Mouse (Mus musculus) stomach, embryonic 16.5 days (tissue): ENCODE measurements around the gene Cfi. TPM values are rescaled to one million over a fixed set of nuclear protein-coding genes. Genes with fewer than 3 reads are reported as not detected.

ENCODE experiments used
- ATAC-seq: fragments of 200-750 bp; cut with Nextera tagmentation; 2 replicates; pipeline ENCODE4 v1.8.0; 2017; ENCODE audit warnings: moderate number of reproducible peaks, moderate TSS enrichment; ENCODE audit not compliant: insufficient read depth, low FRiP score
- H3K27ac ChIP-seq: fragments of 300-500 bp; sonication (generic); 2 replicates; pipeline ENCODE4 v1.5.1; 2014; ENCODE audit warnings: low read length
- H3K27me3 ChIP-seq: fragments of 300-500 bp; sonication (generic); 2 replicates; pipeline ENCODE4 v1.6.1; 2014; ENCODE audit warnings: low read length, control low read depth, mixed read lengths; ENCODE audit not compliant: control insufficient read depth, insufficient read depth
- H3K36me3 ChIP-seq: fragments of 300-500 bp; sonication (generic); 2 replicates; pipeline ENCODE4 v1.6.1; 2014; ENCODE audit warnings: low read length; ENCODE audit not compliant: control insufficient read depth, insufficient read depth
- H3K4me1 ChIP-seq: fragments of 300-500 bp; sonication (generic); 2 replicates; pipeline ENCODE4 v1.6.1; 2014; ENCODE audit warnings: low read length, control low read depth, mixed read lengths; ENCODE audit not compliant: control insufficient read depth, insufficient read depth
- H3K4me2 ChIP-seq: fragments of 300-500 bp; sonication (generic); 2 replicates; pipeline ENCODE4 v1.6.1; 2014; ENCODE audit warnings: low read depth, low read length, mixed read lengths
- H3K4me3 ChIP-seq: fragments of 300-500 bp; sonication (generic); replicated peaks from 2 replicates; pipeline ENCODE4 v1.5.1; 2014; ENCODE audit warnings: mild to moderate bottlenecking, low read length
- H3K9ac ChIP-seq: fragments of 300-500 bp; sonication (generic); 2 replicates; pipeline ENCODE4 v1.6.1; 2014; ENCODE audit warnings: low read length
- H3K9me3 ChIP-seq: fragments of 300-500 bp; sonication (generic); replicated peaks from 2 replicates; pipeline ENCODE4 v1.6.1; 2016; ENCODE audit warnings: low read length, control low read depth; ENCODE audit not compliant: control insufficient read depth
- WGBS: fragments of 180-500 bp; shearing (Covaris S2); extraction: QIAGEN DNeasy Blood & Tissue Kit; methylation state at CpG from one replicate; pipeline ENCODE4 v1.1.7; 2014; 5-methylcytosine and 5-hydroxymethylcytosine counted together
- polyA plus RNA-seq: library from polyadenylated mRNA; unstranded; fragments of >200 nt; fragmentation: Nextera tagmentation; extraction: Ambion mirVana; gene quantifications from 2 replicates; pipeline ENCODE4 v1.2.1, GENCODE M21; 2015

The Cfi gene
- polyA plus RNA-seq, 1 experiment from 2014 or later: 103 TPM

GRCm38 (mm10) chr3:129823293-129823692 lies 12.4 kb upstream of the Cfi start:
- Histone ChIP-seq H3K27ac (no peak overlapping the region), H3K4me1 (0 out of 2 replicates have a peak, but pooled peaks cover under 1% of the 10 kb centered on the region), H3K27me3 (no peaks in the 10 kb centered on the region), H3K4me2 (no peak overlapping the region), H3K9me3 (no peaks in the 10 kb centered on the region), H3K36me3 (peaks cover 5% of the 10 kb centered on the region; the same call in 1 of the 2 replicates), H3K9ac (no peak overlapping the region), H3K4me3 (no peak overlapping the region)
- no peak for ATAC-seq
- 54% methylated on average over 5 of the region's 5 CpGs for WGBS

- 93% methylated on average over 4 of the region's 4 CpGs for WGBS
- H3K4me2 ChIP-seq: no peak overlapping the region
Measured at GRCm38 (mm10) chr3:129824146-129824545, 11.5 kb upstream of the Cfi start.

GRCm38 (mm10) chr3:129824891-129825290 lies 10.8 kb upstream of the Cfi start:
- Histone ChIP-seq H3K9ac (no peak overlapping the region), H3K4me3 (no peak overlapping the region), H3K4me2 (no peak overlapping the region), H3K4me1 (peaks cover 14% of the 10 kb centered on the region), H3K36me3 (peaks cover 5% of the 10 kb centered on the region; the same call in 1 of the 2 replicates), H3K27ac (no peak overlapping the region), H3K27me3 (no peaks in the 10 kb centered on the region), H3K9me3 (no peaks in the 10 kb centered on the region)
- ATAC-seq: no peak
- 88% methylated on average over 10 of the region's 10 CpGs for WGBS

More at GRCm38 (mm10) chr3:129824146-129824545, 11.5 kb upstream of the Cfi start:
- Histone ChIP-seq H3K27ac (no peak overlapping the region), H3K4me3 (no peak overlapping the region), H3K9ac (no peak overlapping the region), H3K36me3 (peaks cover 5% of the 10 kb centered on the region; the same call in 1 of the 2 replicates), H3K4me1 (peaks cover 6% of the 10 kb centered on the region; the same call in 1 of the 2 replicates), H3K27me3 (no peaks in the 10 kb centered on the region), H3K9me3 (no peaks in the 10 kb centered on the region)
- no peak for ATAC-seq

GRCm38 (mm10) chr3:129826691-129827090 lies 9.0 kb upstream of the Cfi start:
- no peak for ATAC-seq
- no peak overlapping the region for H3K4me2 ChIP-seq
- no peak overlapping the region for H3K27ac ChIP-seq
- no peak overlapping the region for H3K9ac ChIP-seq
- peaks cover 16% of the 10 kb centered on the region for H3K4me1 ChIP-seq
- H3K9me3 ChIP-seq: no peaks in the 10 kb centered on the region
- H3K27me3 ChIP-seq: no peaks in the 10 kb centered on the region
- no peak overlapping the region for H3K4me3 ChIP-seq
- peaks cover 5% of the 10 kb centered on the region; the same call in 1 of the 2 replicates for H3K36me3 ChIP-seq
- 87% methylated on average over 10 of the region's 10 CpGs for WGBS

- 85% methylated on average over 5 of the region's 5 CpGs for WGBS
Measured at GRCm38 (mm10) chr3:129827691-129828090, 8.0 kb upstream of the Cfi start.

DNA sequence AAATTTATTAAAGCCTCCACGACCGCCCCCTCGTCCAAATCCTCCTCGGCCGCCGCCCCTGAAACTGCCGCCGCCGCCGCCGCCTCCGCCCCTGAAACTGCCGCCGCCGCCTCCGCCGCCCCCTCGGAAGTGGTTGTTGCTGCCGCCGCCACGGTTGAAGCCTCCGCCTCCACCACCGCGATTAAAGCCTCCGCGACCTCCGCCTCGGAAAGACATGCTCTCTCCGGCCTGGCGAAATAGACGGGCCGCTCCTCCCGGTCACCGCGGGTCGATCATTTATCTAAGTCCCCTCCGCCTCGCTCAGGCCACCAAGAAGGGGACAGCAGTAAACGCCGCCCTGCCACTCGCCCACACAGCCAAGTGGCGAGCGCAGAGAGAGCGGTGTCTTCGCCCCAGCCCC lies 5.1 kb upstream of the Cfi start:
- ATAC-seq: no peak; the same call in 1 of the 2 replicates
- under 1% methylated on average over 45 of the region's 45 CpGs for WGBS

More at GRCm38 (mm10) chr3:129827691-129828090, 8.0 kb upstream of the Cfi start:
- Histone ChIP-seq H3K4me3 (no peak overlapping the region), H3K36me3 (peaks cover 5% of the 10 kb centered on the region; the same call in 1 of the 2 replicates), H3K27ac (no peak overlapping the region), H3K4me1 (peaks cover 16% of the 10 kb centered on the region), H3K9me3 (no peaks in the 10 kb centered on the region), H3K27me3 (no peaks in the 10 kb centered on the region), H3K4me2 (no peak overlapping the region), H3K9ac (no peak overlapping the region)
- no peak for ATAC-seq

GRCm38 (mm10) chr3:129831035-129831568 lies 4.6 kb upstream of the Cfi start, which contains the start of gene Gar1:
TSS of gene Gar1 (minus strand) at chr3:129831396.
- H3K36me3 ChIP-seq: no peaks in the 10 kb centered on the region
- peak within 1 kb of the TSS; percentile 90 for H3K4me2 ChIP-seq
- no peaks in the 10 kb centered on the region for H3K27me3 ChIP-seq
- H3K9me3 ChIP-seq: no peaks in the 10 kb centered on the region
- peak; percentile 88 for ATAC-seq
- WGBS: under 1% methylated on average over 60 of the region's 60 CpGs
- peak within 1 kb of the TSS; percentile 89 for H3K9ac ChIP-seq
- peak within 1 kb of the TSS; percentile 91 for H3K4me3 ChIP-seq
- H3K4me1 ChIP-seq: peaks cover 16% of the 10 kb centered on the region
- peak within 1 kb of the TSS; percentile 85 for H3K27ac ChIP-seq

More for the DNA sequence above, 5.1 kb upstream of the Cfi start:
- H3K36me3 ChIP-seq: no peaks in the 10 kb centered on the region
- peak overlapping the region; percentile 85 for H3K27ac ChIP-seq
- peak overlapping the region; percentile 72 for H3K4me2 ChIP-seq
- peaks cover 16% of the 10 kb centered on the region for H3K4me1 ChIP-seq
- H3K27me3 ChIP-seq: no peaks in the 10 kb centered on the region
- no peaks in the 10 kb centered on the region for H3K9me3 ChIP-seq
- H3K4me3 ChIP-seq: peak overlapping the region; percentile 91
- peak overlapping the region; percentile 89 for H3K9ac ChIP-seq

- peak overlapping the region; percentile 50 for H3K4me2 ChIP-seq
- peak; percentile 84 for ATAC-seq
- H3K27me3 ChIP-seq: no peaks in the 10 kb centered on the region
- no peaks in the 10 kb centered on the region; the same call in 1 of the 2 replicates for H3K4me1 ChIP-seq
- H3K4me3 ChIP-seq: peak overlapping the region; percentile 35
- peak overlapping the region; percentile 91 for H3K27ac ChIP-seq
- H3K9ac ChIP-seq: peak overlapping the region; percentile 53
- 14% methylated on average over 11 of the region's 11 CpGs for WGBS
- no peaks in the 10 kb centered on the region for H3K9me3 ChIP-seq
- no peaks in the 10 kb centered on the region for H3K36me3 ChIP-seq
Measured at GRCm38 (mm10) chr3:129836051-129836697, 490 bp downstream of the Cfi start.

DNA sequence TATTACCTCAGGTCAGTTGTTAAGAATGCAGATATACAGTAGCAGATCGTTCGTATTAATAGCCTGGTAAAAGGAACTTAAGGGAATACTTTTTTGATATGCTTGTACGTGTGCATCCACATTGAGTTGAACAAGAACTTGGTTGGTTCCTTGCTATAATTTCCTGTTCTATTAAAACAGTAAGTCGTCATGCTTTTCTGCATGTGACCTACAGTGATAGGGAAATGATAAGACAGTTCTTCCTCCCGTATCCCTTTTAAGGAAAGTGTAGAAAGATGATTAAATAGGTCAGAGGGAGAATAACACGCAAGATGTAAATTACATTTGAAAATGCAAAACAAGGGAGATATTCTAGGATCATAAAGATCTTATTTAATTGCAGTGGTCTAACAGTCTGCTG lies 1.3 kb downstream of the Cfi start:
- Histone ChIP-seq H3K27ac (no peak overlapping the region), H3K4me3 (peak overlapping the region; percentile 35), H3K4me1 (no peaks in the 10 kb centered on the region; the same call in 1 of the 2 replicates), H3K36me3 (no peaks in the 10 kb centered on the region), H3K9ac (no peak overlapping the region), H3K4me2 (peak overlapping the region; percentile 50), H3K9me3 (no peaks in the 10 kb centered on the region), H3K27me3 (no peaks in the 10 kb centered on the region)
- WGBS: 69% methylated on average over 6 of the region's 6 CpGs
- no peak for ATAC-seq
